Mouse (Mus musculus) limb, embryonic 11.5 days (tissue): ENCODE measurements at regions not wholly inside any gene's neighbourhood (a gene's known extent, or its start where the extent isn't known, plus 50 kb on each side); places are given as distances from the start of the nearest gene placed in this dataset.

ENCODE experiments used
- ATAC-seq: fragments of 200-750 bp; cut with Nextera tagmentation; 2 replicates; pipeline ENCODE4 v1.8.0; 2017; ENCODE audit warnings: low read depth; ENCODE audit not compliant: insufficient number of reproducible peaks, low FRiP score, low TSS enrichment
- DNase-seq: peaks from one replicate; pipeline ENCODE4 v3.0.0-alpha.2; 2015; ENCODE audit warnings: low spot score
- H3K27ac ChIP-seq: fragments of 300-500 bp; sonication (generic); replicated peaks from 2 replicates; pipeline ENCODE4 v1.5.1; 2014; ENCODE audit warnings: low read depth, mild to moderate bottlenecking, low read length
- H3K27me3 ChIP-seq: fragments of 300-500 bp; sonication (generic); 2 replicates; pipeline ENCODE4 v1.6.1; 2014; ENCODE audit warnings: mild to moderate bottlenecking, low read length, mixed read lengths; ENCODE audit not compliant: control insufficient read depth, insufficient read depth
- H3K36me3 ChIP-seq: fragments of 300-500 bp; sonication (generic); 2 replicates; pipeline ENCODE4 v1.6.1; 2014; ENCODE audit warnings: mild to moderate bottlenecking, low read length, moderate library complexity, mixed read lengths; ENCODE audit not compliant: control insufficient read depth, insufficient read depth
- H3K4me1 ChIP-seq: fragments of 300-500 bp; sonication (generic); 2 replicates; pipeline ENCODE4 v1.6.1; 2014; ENCODE audit warnings: low read length, mixed read lengths; ENCODE audit not compliant: control insufficient read depth, insufficient read depth
- H3K4me2 ChIP-seq: fragments of 300-500 bp; sonication (generic); 2 replicates; pipeline ENCODE4 v1.6.1; 2014; ENCODE audit warnings: low read depth, mild to moderate bottlenecking, moderate library complexity; ENCODE audit not compliant: severe bottlenecking
- H3K4me3 ChIP-seq: fragments of 300-500 bp; sonication (generic); 2 replicates; pipeline ENCODE4 v1.5.1; 2014; ENCODE audit warnings: low read depth, low read length
- H3K9ac ChIP-seq: fragments of 300-500 bp; sonication (generic); 2 replicates; pipeline ENCODE4 v1.6.1; 2014; ENCODE audit warnings: mild to moderate bottlenecking, low read length
- H3K9me3 ChIP-seq: fragments of 300-500 bp; sonication (generic); 2 replicates; pipeline ENCODE4 v1.6.1; 2016; ENCODE audit warnings: low read length; ENCODE audit not compliant: control insufficient read depth
- WGBS: fragments of 180-500 bp; shearing (Covaris S2); extraction: QIAGEN DNeasy Blood & Tissue Kit; methylation state at CpG from one replicate; pipeline ENCODE4 v1.1.7; 2014; 5-methylcytosine and 5-hydroxymethylcytosine counted together

DNA sequence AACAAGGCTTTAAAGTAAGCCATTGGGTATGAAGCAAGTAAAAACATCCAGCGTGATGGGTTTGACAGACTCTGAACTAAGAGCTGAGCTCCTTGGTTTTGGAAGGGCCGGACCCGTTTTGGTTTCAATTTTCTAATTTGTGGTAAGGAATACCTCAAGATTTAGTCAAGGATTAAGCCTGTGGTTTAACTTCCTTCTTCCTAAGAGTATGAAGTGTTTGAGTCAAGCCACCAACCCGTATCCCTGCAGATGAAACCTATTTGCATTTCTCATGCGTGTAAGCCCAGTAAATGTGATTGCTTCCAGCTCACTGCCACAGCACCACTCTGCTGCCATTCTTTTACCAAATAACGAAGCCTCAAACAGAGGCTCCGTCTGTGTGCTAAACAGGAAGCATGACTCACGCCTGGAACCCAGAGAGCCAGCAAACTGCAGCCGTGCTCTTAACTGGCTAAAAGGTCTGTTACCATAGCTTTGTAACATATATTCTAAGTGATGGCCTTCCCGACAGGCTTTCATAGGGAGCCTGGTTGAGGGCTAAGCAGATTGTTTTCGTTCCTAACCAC is 149.7 kb downstream of the Etv1 start:
- WGBS: 35% methylated on average over 11 of the region's 11 CpGs
- peak; percentile 52 for DNase-seq

DNA sequence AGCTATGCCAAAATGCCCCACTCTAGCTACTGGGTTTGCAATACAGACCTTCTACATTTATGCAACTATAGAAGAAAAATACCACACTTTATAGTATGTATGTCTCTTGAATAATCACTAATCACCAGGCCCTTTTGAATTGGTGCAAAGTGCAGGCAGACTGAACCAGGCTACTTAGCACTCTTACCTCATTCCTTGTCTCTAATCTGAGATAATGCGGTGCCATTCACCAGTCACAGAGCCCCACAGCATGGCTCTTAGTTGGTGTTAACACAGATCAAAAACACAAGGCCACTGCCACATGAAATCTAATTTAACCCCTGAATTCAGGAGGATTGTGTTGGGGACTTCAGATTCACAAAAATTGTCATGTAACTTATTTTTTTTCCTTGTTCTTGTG is 150.5 kb downstream of the Etv1 start:
- Histone ChIP-seq H3K4me2 (no peak overlapping the region), H3K4me3 (no peak overlapping the region), H3K36me3 (no peaks in the 10 kb centered on the region), H3K4me1 (no peaks in the 10 kb centered on the region), H3K27ac (no peak overlapping the region), H3K9me3 (no peaks in the 10 kb centered on the region), H3K27me3 (no peaks in the 10 kb centered on the region), H3K9ac (no peak overlapping the region)
- ATAC-seq (no peak), DNase-seq (no peak)
- WGBS: 83% methylated on average over 1 of the region's 1 CpGs

More for the DNA sequence above, 149.7 kb downstream of the Etv1 start:
- peak; percentile 78; the same call in 1 of the 2 replicates for ATAC-seq
- Histone ChIP-seq H3K36me3 (no peaks in the 10 kb centered on the region), H3K4me2 (peak overlapping the region; percentile 22; the same call in 1 of the 2 replicates), H3K27ac (no peak overlapping the region), H3K4me3 (no peak overlapping the region), H3K9me3 (no peaks in the 10 kb centered on the region), H3K4me1 (no peaks in the 10 kb centered on the region), H3K27me3 (no peaks in the 10 kb centered on the region), H3K9ac (no peak overlapping the region)

DNA sequence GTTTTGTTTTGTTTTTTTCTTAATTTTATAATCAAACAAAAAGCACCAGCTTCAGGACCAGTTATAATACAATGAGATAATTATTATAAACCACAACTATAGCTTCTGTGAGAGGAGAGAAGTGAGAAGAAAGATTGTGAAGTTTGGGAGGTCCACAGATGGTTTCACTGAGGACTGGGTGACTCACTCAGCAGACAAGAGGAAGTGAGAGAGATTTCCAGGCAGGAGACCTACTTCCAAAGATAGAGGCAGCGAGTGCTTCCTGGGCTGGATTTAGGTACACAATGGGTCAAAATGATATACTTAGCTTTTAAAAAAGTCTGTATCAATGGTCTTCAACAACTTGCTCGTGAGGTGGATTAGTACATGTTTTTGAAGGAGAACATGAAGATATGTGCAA is 152.6 kb downstream of the Etv1 start:
- DNase-seq: no peak
- no peak overlapping the region for H3K4me2 ChIP-seq
- H3K27me3 ChIP-seq: no peaks in the 10 kb centered on the region
- H3K4me3 ChIP-seq: no peak overlapping the region
- H3K36me3 ChIP-seq: no peaks in the 10 kb centered on the region
- H3K27ac ChIP-seq: no peak overlapping the region
- no peak overlapping the region for H3K9ac ChIP-seq
- ATAC-seq: no peak
- H3K9me3 ChIP-seq: no peaks in the 10 kb centered on the region
- no peaks in the 10 kb centered on the region for H3K4me1 ChIP-seq
- WGBS: 93% methylated on average over 2 of the region's 2 CpGs

DNA sequence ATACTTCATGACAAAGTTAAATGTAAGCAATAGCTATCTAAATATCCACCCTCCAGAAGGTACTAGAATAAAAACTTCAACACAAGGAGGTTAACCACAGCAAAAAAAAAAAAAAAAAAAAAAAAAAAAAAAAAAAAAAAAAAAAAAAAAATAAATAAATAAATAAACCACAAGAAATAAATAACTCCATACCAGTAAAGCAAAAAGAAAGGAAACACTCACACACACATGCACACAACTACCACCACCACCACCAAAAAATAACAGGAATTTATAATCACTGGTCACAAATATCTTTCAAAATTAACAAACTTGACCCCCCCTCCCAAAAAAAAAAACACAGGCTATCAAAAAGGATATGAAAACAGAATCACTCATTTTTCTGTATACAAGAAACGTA is 180.4 kb downstream of the Etv1 start:
- H3K4me2 ChIP-seq: no peak overlapping the region
- H3K9me3 ChIP-seq: no peaks in the 10 kb centered on the region
- no peak overlapping the region for H3K27ac ChIP-seq
- H3K9ac ChIP-seq: no peak overlapping the region
- H3K4me1 ChIP-seq: no peaks in the 10 kb centered on the region
- H3K4me3 ChIP-seq: no peak overlapping the region
- WGBS: 67% methylated on average over 1 of the region's 1 CpGs
- no peak for DNase-seq
- ATAC-seq: no peak
- no peaks in the 10 kb centered on the region for H3K27me3 ChIP-seq
- H3K36me3 ChIP-seq: no peaks in the 10 kb centered on the region

DNA sequence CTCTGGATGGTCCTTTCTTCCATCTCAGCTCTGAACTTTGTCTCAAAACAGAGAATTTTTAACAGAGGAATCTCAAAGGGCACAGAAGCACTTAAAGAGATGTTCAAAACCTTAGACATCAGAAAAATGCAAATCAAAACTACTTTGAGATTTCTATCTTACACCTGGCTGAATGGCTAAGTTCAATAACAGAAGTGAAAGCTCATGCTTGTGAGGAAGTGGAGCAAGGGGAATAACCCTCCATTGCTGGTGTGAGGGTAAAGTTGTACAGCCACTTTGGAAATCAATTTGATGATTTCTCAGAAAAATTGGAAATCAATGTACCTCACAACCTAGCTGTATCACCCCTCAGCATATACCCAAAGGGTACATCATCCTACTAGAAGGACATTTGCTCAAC is 183.1 kb downstream of the Etv1 start:
- Histone ChIP-seq H3K9me3 (no peaks in the 10 kb centered on the region), H3K9ac (no peak overlapping the region), H3K4me2 (no peak overlapping the region), H3K36me3 (no peaks in the 10 kb centered on the region), H3K4me3 (no peak overlapping the region), H3K4me1 (no peaks in the 10 kb centered on the region), H3K27me3 (no peaks in the 10 kb centered on the region), H3K27ac (no peak overlapping the region)
- DNase-seq: no peak
- ATAC-seq: no peak

DNA sequence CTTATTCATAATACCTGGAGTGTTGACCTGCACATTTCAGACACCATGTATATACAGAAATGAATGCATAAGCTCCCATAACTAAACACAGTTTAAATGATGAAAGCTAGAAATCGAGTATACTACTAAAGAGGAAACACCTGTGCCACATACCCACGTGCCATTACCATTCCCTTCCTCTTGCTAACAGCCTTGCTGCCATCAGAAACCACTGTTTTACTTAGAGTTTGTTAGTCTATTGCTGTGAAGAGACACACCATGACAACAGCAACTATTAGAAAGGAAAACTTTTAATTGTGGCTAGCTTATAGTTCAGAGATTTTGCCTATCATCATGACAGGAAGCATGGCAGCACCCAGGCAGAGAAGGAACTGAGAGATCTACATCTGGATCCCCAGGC is 191.2 kb downstream of the Etv1 start:
- H3K4me1 ChIP-seq: no peaks in the 10 kb centered on the region
- 63% methylated on average over 2 of the region's 2 CpGs for WGBS
- no peak for ATAC-seq

DNA sequence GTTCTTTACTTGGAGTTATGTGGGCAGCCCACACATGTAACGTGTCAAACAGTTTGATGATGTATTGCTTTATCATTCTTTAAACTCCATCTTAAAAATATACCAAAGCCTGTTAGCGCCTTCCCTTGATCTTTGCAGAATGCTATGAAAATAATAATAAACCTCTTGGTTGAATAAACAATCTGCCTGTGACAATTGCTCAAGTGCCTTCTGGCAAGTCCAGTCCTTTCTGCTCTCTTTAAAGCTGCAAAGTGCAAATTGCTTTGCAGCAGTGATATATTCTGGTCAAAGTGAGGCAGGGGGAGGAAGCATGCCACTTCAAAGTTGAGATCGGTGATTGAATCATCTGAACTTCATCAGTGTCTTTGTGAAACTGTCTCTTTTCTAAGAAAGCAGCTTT is 193.0 kb downstream of the Etv1 start:
- no peaks in the 10 kb centered on the region for H3K9me3 ChIP-seq
- DNase-seq (no peak), ATAC-seq (no peak)
- H3K27me3 ChIP-seq: no peaks in the 10 kb centered on the region
- H3K36me3 ChIP-seq: no peaks in the 10 kb centered on the region
- H3K4me2 ChIP-seq: no peak overlapping the region
- H3K4me3 ChIP-seq: no peak overlapping the region
- H3K27ac ChIP-seq: no peak overlapping the region
- no peak overlapping the region for H3K9ac ChIP-seq
- no peaks in the 10 kb centered on the region for H3K4me1 ChIP-seq
- 83% methylated on average over 3 of the region's 3 CpGs for WGBS

More for the DNA sequence above, 191.2 kb downstream of the Etv1 start:
- no peak overlapping the region for H3K4me2 ChIP-seq
- no peaks in the 10 kb centered on the region for H3K27me3 ChIP-seq
- no peak for DNase-seq
- H3K4me3 ChIP-seq: no peak overlapping the region
- H3K9me3 ChIP-seq: no peaks in the 10 kb centered on the region
- H3K9ac ChIP-seq: no peak overlapping the region
- H3K27ac ChIP-seq: no peak overlapping the region
- H3K36me3 ChIP-seq: no peaks in the 10 kb centered on the region

DNA sequence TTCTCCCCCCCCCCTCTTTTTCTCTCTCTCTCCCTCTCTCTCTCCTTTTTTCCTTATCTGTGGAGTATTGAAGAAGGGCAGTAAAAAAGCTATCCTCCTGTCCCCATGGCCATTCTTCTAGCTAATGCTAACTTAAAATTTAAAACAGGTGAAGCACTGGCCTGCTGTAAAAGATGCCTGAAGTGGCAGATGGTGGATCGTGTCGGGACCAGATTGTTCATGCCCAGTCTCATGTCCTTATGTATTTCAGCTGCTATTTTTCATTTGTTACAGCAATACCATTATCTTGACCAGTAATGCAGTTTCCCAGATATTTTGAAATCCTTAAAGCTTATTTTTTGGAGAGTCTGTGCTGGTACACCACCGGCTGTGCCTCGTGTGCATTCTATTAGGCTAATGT is 196.3 kb downstream of the Etv1 start:
- 78% methylated on average over 4 of the region's 4 CpGs for WGBS
- ATAC-seq (no peak), DNase-seq (no peak)
- no peaks in the 10 kb centered on the region for H3K4me1 ChIP-seq
- no peaks in the 10 kb centered on the region for H3K27me3 ChIP-seq
- H3K9ac ChIP-seq: no peak overlapping the region
- no peak overlapping the region for H3K4me2 ChIP-seq
- no peaks in the 10 kb centered on the region for H3K9me3 ChIP-seq
- H3K4me3 ChIP-seq: no peak overlapping the region
- no peaks in the 10 kb centered on the region for H3K36me3 ChIP-seq
- H3K27ac ChIP-seq: no peak overlapping the region

DNA sequence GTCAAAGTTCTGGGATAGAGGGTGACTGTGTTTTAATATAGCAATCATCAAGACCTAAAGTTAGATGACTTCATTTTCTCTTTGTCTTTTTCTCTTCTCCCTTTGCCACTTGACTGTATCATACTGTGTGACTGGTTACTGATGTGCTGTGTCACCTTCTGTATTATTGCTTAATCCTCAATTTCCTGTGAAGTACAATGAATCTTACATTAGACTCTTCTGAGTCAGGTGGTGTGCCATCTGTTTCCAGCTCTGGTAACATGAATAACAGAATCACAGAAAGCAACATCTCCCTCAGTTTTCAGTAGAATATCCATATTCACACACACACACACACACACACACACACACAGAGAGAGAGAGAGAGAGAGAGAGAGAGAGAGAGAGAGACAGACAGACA is 203.2 kb downstream of the Etv1 start:
- no peak overlapping the region for H3K9ac ChIP-seq
- H3K9me3 ChIP-seq: no peaks in the 10 kb centered on the region
- H3K27me3 ChIP-seq: no peaks in the 10 kb centered on the region
- H3K4me3 ChIP-seq: no peak overlapping the region
- no peaks in the 10 kb centered on the region for H3K4me1 ChIP-seq
- H3K36me3 ChIP-seq: no peaks in the 10 kb centered on the region
- ATAC-seq (no peak), DNase-seq (no peak)
- no peak overlapping the region for H3K4me2 ChIP-seq
- H3K27ac ChIP-seq: no peak overlapping the region
